Mouse (Mus musculus) hindbrain, embryonic 15.5 days (tissue): Measurements from ENCODE around the gene Prr13. TPM values are rescaled to one million over a fixed set of nuclear protein-coding genes. Genes with fewer than 3 reads are reported as not detected.

Experiments used
- ATAC-seq: fragments of 200-750 bp; cut with Nextera tagmentation; 2 replicates; pipeline ENCODE4 v1.8.0; 2017; ENCODE audit warnings: low read depth, moderate number of reproducible peaks, moderate TSS enrichment; ENCODE audit not compliant: low FRiP score
- H3K27ac ChIP-seq: fragments of 300-500 bp; sonication (generic); replicated peaks from 2 replicates; pipeline ENCODE4 v1.5.1; 2015; ENCODE audit warnings: mild to moderate bottlenecking, inconsistent platforms
- H3K27me3 ChIP-seq: fragments of 300-500 bp; sonication (generic); 2 replicates; pipeline ENCODE4 v1.6.1; 2015; ENCODE audit warnings: control low read depth, inconsistent platforms
- H3K36me3 ChIP-seq: fragments of 300-500 bp; sonication (generic); 2 replicates; pipeline ENCODE4 v1.6.1; 2015; ENCODE audit warnings: control low read depth, inconsistent platforms
- H3K4me1 ChIP-seq: fragments of 300-500 bp; sonication (generic); replicated peaks from 2 replicates; pipeline ENCODE4 v1.6.1; 2015; ENCODE audit warnings: control low read depth, inconsistent platforms
- H3K4me2 ChIP-seq: fragments of 300-500 bp; sonication (generic); 2 replicates; pipeline ENCODE4 v1.6.1; 2015; ENCODE audit warnings: moderate library complexity, mild to moderate bottlenecking, inconsistent platforms
- H3K4me3 ChIP-seq: fragments of 300-500 bp; sonication (generic); 2 replicates; pipeline ENCODE4 v1.5.1; 2015; ENCODE audit warnings: mild to moderate bottlenecking, inconsistent platforms
- H3K9ac ChIP-seq: fragments of 300-500 bp; sonication (generic); 2 replicates; pipeline ENCODE4 v1.6.1; 2015; ENCODE audit warnings: inconsistent platforms
- H3K9me3 ChIP-seq: fragments of 300-500 bp; sonication (generic); 2 replicates; pipeline ENCODE4 v1.6.1; 2016; ENCODE audit warnings: control low read depth, inconsistent platforms
- WGBS: fragments of 180-500 bp; shearing (Covaris S2); methylation state at CpG from one replicate; pipeline ENCODE4 v1.1.7; 2015; 5-methylcytosine and 5-hydroxymethylcytosine counted together
- polyA plus RNA-seq: library from polyadenylated mRNA; unstranded; fragments of >200 nt; fragmentation: Nextera tagmentation; extraction: Ambion mirVana; gene quantifications from 2 replicates; pipeline ENCODE4 v1.2.1, GENCODE M21; 2015

The Prr13 gene
- polyA plus RNA-seq, 1 experiment from 2014 or later, result 98.5 TPM

GRCm38 (mm10) chr15:102445146-102445545, 13.7 kb upstream of the Prr13 start, which contains the start of gene Amhr2:
TSS of gene Amhr2 (plus strand) at chr15:102445367.
- Histone ChIP-seq H3K9ac (no peak within 1 kb of the TSS), H3K36me3 (no peaks in the 10 kb centered on the region)
- ATAC-seq, result no peak

DNA sequence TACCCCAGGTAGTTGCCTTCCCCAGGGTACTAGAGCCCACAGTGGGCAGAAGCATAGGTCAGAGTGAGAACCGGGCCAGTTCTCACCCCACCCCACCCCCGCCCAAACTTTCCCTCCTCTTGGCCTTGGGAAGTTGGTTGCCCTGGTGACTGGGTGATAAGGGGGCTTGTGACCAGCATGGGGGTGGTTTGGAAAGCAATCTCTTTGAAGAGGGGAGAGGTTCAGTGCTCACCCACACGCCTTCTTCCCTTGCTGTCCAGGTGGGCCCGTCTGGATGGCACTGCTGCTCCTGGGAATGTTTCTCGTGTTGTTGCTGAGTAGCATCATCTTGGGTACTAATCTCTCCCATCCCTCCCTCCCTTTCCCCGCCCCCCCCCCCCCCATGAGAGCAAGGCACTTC, 12.4 kb upstream of the Prr13 start:
- WGBS, result 76% methylated on average over 5 of the region's 6 CpGs
- no peak overlapping the region for H3K27ac ChIP-seq
- H3K9me3 ChIP-seq, result no peaks in the 10 kb centered on the region
- no peak overlapping the region for H3K4me3 ChIP-seq
- no peak for ATAC-seq
- H3K9ac ChIP-seq, result no peak overlapping the region
- no peaks in the 10 kb centered on the region for H3K27me3 ChIP-seq
- no peaks in the 10 kb centered on the region for H3K36me3 ChIP-seq
- no peak overlapping the region for H3K4me2 ChIP-seq
- H3K4me1 ChIP-seq, result no peaks in the 10 kb centered on the region

More at GRCm38 (mm10) chr15:102445146-102445545, 13.7 kb upstream of the Prr13 start, which contains the start of gene Amhr2:
- Histone ChIP-seq H3K9me3 (no peaks in the 10 kb centered on the region), H3K4me2 (no peak within 1 kb of the TSS), H3K4me3 (no peak within 1 kb of the TSS), H3K4me1 (no peaks in the 10 kb centered on the region), H3K27ac (no peak within 1 kb of the TSS), H3K27me3 (no peaks in the 10 kb centered on the region)
- WGBS, result 72% methylated on average over 8 of the region's 8 CpGs

DNA sequence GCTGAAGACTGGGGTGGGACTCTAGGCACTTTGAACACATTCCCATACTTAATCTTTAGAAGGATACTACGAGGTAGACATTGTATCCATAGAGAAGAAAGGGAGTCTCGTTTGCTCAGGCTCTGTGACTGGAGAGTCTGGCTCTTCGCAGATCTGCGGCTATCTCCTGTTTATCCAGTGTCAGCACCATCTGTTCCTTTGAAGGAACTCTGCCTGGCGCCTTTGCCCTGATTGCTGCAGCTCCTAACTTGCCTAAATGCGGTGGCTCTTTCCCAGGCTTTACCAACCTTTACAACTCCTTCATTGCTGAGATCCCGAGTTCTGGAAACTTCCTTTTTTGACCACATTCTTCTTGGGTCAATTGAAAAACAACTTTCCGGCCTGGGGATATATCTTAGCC, 9.5 kb upstream of the Prr13 start:
- Histone ChIP-seq H3K27ac (no peak overlapping the region), H3K9me3 (no peaks in the 10 kb centered on the region), H3K27me3 (no peaks in the 10 kb centered on the region), H3K36me3 (no peaks in the 10 kb centered on the region), H3K9ac (no peak overlapping the region), H3K4me3 (no peak overlapping the region), H3K4me1 (no peaks in the 10 kb centered on the region), H3K4me2 (no peak overlapping the region)
- no peak for ATAC-seq
- 74% methylated on average over 8 of the region's 8 CpGs for WGBS

GRCm38 (mm10) chr15:102450928-102451327, 7.9 kb upstream of the Prr13 start:
- H3K4me1 ChIP-seq, result no peaks in the 10 kb centered on the region
- 43% methylated on average over 7 of the region's 7 CpGs for WGBS
- H3K4me3 ChIP-seq, result no peak overlapping the region
- H3K27me3 ChIP-seq, result no peaks in the 10 kb centered on the region
- no peak overlapping the region for H3K9ac ChIP-seq
- ATAC-seq, result no peak
- no peak overlapping the region for H3K4me2 ChIP-seq
- H3K9me3 ChIP-seq, result no peaks in the 10 kb centered on the region
- no peaks in the 10 kb centered on the region for H3K36me3 ChIP-seq
- H3K27ac ChIP-seq, result no peak overlapping the region

- 85% methylated on average over 26 of the region's 26 CpGs for WGBS
- Histone ChIP-seq H3K4me2 (no peak overlapping the region), H3K27ac (no peak overlapping the region), H3K27me3 (no peaks in the 10 kb centered on the region), H3K9ac (no peak overlapping the region), H3K9me3 (no peaks in the 10 kb centered on the region), H3K4me1 (no peaks in the 10 kb centered on the region), H3K4me3 (no peak overlapping the region), H3K36me3 (no peaks in the 10 kb centered on the region)
- no peak for ATAC-seq
These were observed 7.0 kb upstream of the Prr13 start for GRCm38 (mm10) chr15:102451666-102452430.

DNA sequence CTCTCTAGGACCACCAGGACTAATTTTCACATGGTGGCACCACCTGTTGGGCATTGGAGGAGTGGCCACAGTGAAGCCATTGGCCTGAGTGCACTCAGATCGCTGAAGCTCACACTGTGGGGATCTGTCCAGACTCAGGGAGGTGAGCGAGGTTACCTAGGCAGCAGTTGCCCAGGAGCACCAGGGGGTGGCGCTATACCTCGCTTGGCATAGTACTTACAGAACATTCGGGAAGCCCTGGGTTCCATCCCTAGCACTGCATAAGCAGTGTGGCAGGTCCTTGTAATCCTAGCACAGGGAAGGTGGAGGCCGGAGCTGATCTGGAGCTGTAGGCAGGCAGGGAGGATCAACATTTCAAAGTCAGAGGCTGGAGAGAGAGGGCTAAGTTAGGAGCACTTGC, 2.8 kb upstream of the Prr13 start:
- Histone ChIP-seq H3K4me3 (no peak overlapping the region), H3K9ac (no peak overlapping the region), H3K4me2 (no peak overlapping the region), H3K27ac (no peak overlapping the region), H3K4me1 (peaks cover 25% of the 10 kb centered on the region), H3K36me3 (no peaks in the 10 kb centered on the region), H3K27me3 (no peaks in the 10 kb centered on the region), H3K9me3 (no peaks in the 10 kb centered on the region)
- ATAC-seq, result no peak
- WGBS, result 37% methylated on average over 6 of the region's 6 CpGs

DNA sequence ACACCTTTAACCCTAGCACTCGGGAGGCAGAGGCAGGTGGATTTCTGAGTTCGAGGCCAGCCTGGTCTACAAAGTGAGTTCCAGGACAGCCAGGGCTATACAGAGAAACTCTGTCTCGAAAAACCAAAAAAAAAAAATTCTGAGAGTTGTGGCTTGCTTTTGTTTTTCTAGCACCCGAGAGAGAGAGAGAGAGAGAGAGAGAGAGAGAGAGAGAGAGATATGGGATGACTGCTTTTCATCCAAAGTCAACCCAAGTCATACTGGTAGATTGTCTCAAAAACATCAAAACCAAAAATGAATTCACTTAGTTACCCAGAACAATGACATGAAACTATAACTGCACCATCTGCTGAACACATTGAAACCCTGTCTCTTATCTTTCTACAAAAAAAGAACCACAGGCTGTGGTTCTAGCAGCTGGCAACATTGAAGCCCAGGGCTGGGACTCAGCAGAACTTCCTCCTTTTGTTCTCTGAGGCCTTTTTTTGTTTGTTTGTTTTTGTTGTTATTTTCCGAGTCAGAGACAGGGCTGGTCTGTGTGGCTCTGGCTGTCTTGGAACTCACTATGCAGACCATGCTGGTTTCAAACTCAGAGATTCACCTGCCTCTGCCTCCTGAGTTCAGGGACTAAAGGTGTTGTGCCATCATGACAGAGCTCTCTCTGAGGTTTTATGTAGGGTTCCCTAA, 635 bp upstream of the Prr13 start:
- Histone ChIP-seq H3K4me1 (peaks cover 27% of the 10 kb centered on the region), H3K9me3 (no peaks in the 10 kb centered on the region), H3K4me3 (peak overlapping the region; percentile 50), H3K4me2 (peak overlapping the region; percentile 68), H3K27me3 (no peaks in the 10 kb centered on the region), H3K36me3 (peaks cover 3% of the 10 kb centered on the region; the same call in 1 of the 2 replicates), H3K9ac (peak overlapping the region; percentile 57; the same call in 1 of the 2 replicates), H3K27ac (peak overlapping the region; percentile 64)
- no peak for ATAC-seq
- WGBS, result 69% methylated on average over 5 of the region's 5 CpGs

GRCm38 (mm10) chr15:102459381-102459780, 553 bp downstream of the Prr13 start:
- Histone ChIP-seq H3K9me3 (no peaks in the 10 kb centered on the region), H3K27ac (peak overlapping the region; percentile 64; the same call in 1 of the 2 replicates), H3K4me2 (peak overlapping the region; percentile 68), H3K9ac (peak overlapping the region; percentile 57), H3K4me3 (peak overlapping the region; percentile 50), H3K4me1 (peaks cover 27% of the 10 kb centered on the region), H3K36me3 (peaks cover 3% of the 10 kb centered on the region; the same call in 1 of the 2 replicates), H3K27me3 (no peaks in the 10 kb centered on the region)
- WGBS, result 36% methylated on average over 6 of the region's 6 CpGs
- no peak for ATAC-seq

DNA sequence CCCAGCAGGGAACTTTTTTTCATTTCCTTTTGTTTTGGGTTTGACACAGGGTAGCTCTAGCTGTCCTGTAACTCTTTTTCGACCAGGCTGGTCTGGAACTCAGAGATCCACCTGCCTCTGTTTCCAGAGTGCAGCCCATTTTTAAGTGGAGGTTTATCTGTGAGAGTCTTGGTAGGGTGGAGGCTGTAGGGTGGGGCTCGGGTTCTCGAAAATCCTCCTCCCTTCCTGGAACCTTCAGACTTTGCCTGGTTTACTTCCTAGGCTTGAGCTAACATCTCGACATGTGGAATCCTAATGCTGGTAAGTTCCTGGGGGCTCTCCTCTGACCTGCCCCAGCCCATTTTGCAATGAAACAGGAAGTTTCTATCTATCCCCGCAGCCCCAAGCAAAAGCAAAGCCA, 1.0 kb downstream of the Prr13 start:
- 70% methylated on average over 5 of the region's 5 CpGs for WGBS
- Histone ChIP-seq H3K27ac (no peak overlapping the region), H3K27me3 (no peaks in the 10 kb centered on the region), H3K4me1 (peaks cover 27% of the 10 kb centered on the region), H3K36me3 (peaks cover 3% of the 10 kb centered on the region; the same call in 1 of the 2 replicates), H3K9ac (no peak overlapping the region), H3K4me3 (peak overlapping the region; percentile 50), H3K4me2 (peak overlapping the region; percentile 68), H3K9me3 (no peaks in the 10 kb centered on the region)
- ATAC-seq, result no peak

DNA sequence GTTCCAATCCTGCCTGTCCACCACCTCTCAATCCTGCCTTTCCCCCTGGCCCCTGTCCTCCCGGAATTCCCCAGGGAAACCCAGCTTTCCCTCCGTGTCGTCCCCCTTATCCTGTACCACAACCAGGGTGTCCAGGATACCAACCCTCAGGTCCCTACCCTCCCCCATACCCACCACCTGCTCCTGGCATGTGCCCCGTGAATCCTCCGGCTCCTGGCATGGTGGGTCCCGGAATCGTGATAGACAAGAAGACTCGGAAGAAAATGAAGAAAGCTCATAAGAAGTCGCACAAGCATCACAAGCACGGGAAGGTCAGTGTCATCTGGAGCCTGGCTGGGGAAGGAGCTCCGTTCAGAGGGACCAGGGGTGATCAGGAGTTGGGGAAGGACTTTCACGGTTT, 1.6 kb downstream of the Prr13 start:
- no peaks in the 10 kb centered on the region for H3K9me3 ChIP-seq
- ATAC-seq, result no peak
- peaks cover 3% of the 10 kb centered on the region; the same call in 1 of the 2 replicates for H3K36me3 ChIP-seq
- no peak overlapping the region for H3K9ac ChIP-seq
- H3K27me3 ChIP-seq, result no peaks in the 10 kb centered on the region
- H3K4me3 ChIP-seq, result no peak overlapping the region
- H3K4me1 ChIP-seq, result peaks cover 27% of the 10 kb centered on the region
- H3K27ac ChIP-seq, result no peak overlapping the region
- H3K4me2 ChIP-seq, result 0 out of 2 replicates have a peak overlapping the region, but pooled peaks have one; percentile 68
- WGBS, result 78% methylated on average over 12 of the region's 12 CpGs

DNA sequence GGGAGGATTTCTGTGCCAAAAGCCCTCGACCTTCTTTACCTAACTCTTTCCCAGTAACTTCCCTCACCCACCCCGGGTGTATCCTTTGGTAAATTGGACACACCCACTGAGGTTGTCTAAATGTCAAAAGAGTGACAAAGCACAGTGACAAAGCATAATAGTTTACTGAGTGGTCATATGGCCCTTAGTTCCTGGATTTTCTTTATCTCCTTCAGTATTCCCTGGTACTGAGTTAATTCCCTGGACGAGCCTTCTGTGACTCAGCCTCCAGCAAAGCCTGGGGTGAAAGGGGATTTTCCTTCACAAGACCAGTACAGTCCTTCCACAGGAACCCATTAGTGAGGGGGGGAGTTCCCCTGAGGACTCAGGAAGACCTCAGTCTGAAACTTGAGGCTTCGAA, 2.1 kb downstream of the Prr13 start:
- no peak for ATAC-seq
- Histone ChIP-seq H3K27me3 (no peaks in the 10 kb centered on the region), H3K4me3 (no peak overlapping the region), H3K9me3 (no peaks in the 10 kb centered on the region), H3K27ac (no peak overlapping the region), H3K4me1 (peaks cover 27% of the 10 kb centered on the region), H3K36me3 (peaks cover 3% of the 10 kb centered on the region; the same call in 1 of the 2 replicates), H3K9ac (no peak overlapping the region), H3K4me2 (no peak overlapping the region)
- WGBS, result 68% methylated on average over 4 of the region's 4 CpGs

DNA sequence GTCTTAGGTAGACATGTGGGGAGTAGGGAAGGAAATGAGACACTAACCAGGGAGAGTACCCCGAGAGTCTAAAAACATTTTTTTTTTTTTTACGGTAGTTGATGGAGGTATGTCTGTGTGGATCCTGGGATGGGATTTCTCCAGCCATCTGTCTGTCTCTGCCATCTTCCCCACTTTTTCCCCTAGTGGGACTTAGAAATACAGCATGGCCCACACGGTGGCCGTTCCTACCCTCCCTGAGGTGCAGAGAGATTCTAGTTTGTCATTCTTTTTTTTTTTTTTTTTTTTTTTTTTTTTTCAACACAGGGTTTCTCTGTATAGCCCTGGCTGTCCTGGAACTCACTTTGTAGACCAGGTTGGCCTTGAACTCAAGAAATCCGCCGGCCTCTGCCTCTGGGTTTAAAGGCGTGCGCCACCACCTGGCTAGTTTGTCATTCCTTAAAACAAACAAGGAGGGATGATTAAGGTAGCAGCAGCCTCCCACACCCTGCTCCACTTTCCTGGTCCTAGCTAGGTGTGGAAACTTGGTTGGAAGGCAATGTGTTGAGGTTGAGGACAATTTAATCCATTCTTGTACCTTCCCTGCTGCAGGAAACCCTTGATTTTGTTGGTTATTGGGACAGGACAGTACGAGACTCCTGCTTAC, 2.7 kb downstream of the Prr13 start:
- Histone ChIP-seq H3K9me3 (no peaks in the 10 kb centered on the region), H3K36me3 (peaks cover 3% of the 10 kb centered on the region; the same call in 1 of the 2 replicates), H3K4me1 (peaks cover 27% of the 10 kb centered on the region), H3K9ac (no peak overlapping the region), H3K27ac (no peak overlapping the region), H3K4me3 (no peak overlapping the region), H3K27me3 (no peaks in the 10 kb centered on the region), H3K4me2 (no peak overlapping the region)
- 86% methylated on average over 9 of the region's 9 CpGs for WGBS
- ATAC-seq, result no peak
